Mouse (Mus musculus): Measurements from ENCODE around the gene Immp2l.

- TF ChIP-seq POLR2A (IDR thresholded peaks at IDR 0.05; ENCODE audit: insufficient read depth, low read depth, low read length) (no peak), CTCF (IDR thresholded peaks at IDR 0.05) (no peak), EP300 (IDR thresholded peaks at IDR 0.05; ENCODE audit: insufficient read depth, low read depth, low read length) (no peak)
Observed at GRCm38 (mm10) chr12:41528410-41528809, 504.5 kb downstream of the Immp2l start.

All from heart, adult 2 months (tissue).